Mouse (Mus musculus) intestine, embryonic 14.5 days (tissue): Measurements from ENCODE around the gene Zfp507. TPM values are rescaled to one million over a fixed set of nuclear protein-coding genes. Genes with fewer than 3 reads are reported as not detected.

Experiments used
- ATAC-seq: fragments of 200-750 bp; cut with Nextera tagmentation; replicated peaks from 2 replicates; pipeline ENCODE4 v1.8.0; 2017; ENCODE audit warnings: low read depth, moderate number of reproducible peaks, moderate TSS enrichment, moderate library complexity; ENCODE audit not compliant: low FRiP score, low TSS enrichment
- DNase-seq: peaks from one replicate; pipeline ENCODE4 v3.0.0-alpha.2; 2018; ENCODE audit warnings: low spot score
- H3K27ac ChIP-seq: fragments of 300-500 bp; sonication (generic); 2 replicates; pipeline ENCODE4 v1.5.1; 2014; ENCODE audit warnings: low read depth, mild to moderate bottlenecking, control low read depth
- H3K27me3 ChIP-seq: fragments of 300-500 bp; sonication (generic); replicated peaks from 2 replicates; pipeline ENCODE4 v1.6.1; 2014; ENCODE audit warnings: low read length, control low read depth; ENCODE audit not compliant: control insufficient read depth, insufficient read depth
- H3K36me3 ChIP-seq: fragments of 300-500 bp; sonication (generic); 2 replicates; pipeline ENCODE4 v1.6.1; 2014; ENCODE audit warnings: low read length, control low read depth; ENCODE audit not compliant: control insufficient read depth, insufficient read depth
- H3K4me1 ChIP-seq: fragments of 300-500 bp; sonication (generic); replicated peaks from 2 replicates; pipeline ENCODE4 v1.6.1; 2014; ENCODE audit warnings: low read length, control low read depth, mixed read lengths; ENCODE audit not compliant: control insufficient read depth, insufficient read depth
- H3K4me2 ChIP-seq: fragments of 300-500 bp; sonication (generic); 2 replicates; pipeline ENCODE4 v1.6.1; 2014; ENCODE audit warnings: low read length
- H3K4me3 ChIP-seq: fragments of 300-500 bp; sonication (generic); 2 replicates; pipeline ENCODE4 v1.5.1; 2014; ENCODE audit warnings: low read depth, low read length, control low read depth, mixed read lengths
- H3K9ac ChIP-seq: fragments of 300-500 bp; sonication (generic); 2 replicates; pipeline ENCODE4 v1.6.1; 2014; ENCODE audit warnings: mild to moderate bottlenecking, low read length
- H3K9me3 ChIP-seq: fragments of 300-500 bp; sonication (generic); 2 replicates; pipeline ENCODE4 v1.6.1; 2016; ENCODE audit warnings: low read length, control low read depth; ENCODE audit not compliant: control insufficient read depth
- WGBS: fragments of 180-500 bp; shearing (Covaris S2); extraction: QIAGEN DNeasy Blood & Tissue Kit; methylation state at CpG from one replicate; pipeline ENCODE4 v1.1.7; 2014; 5-methylcytosine and 5-hydroxymethylcytosine counted together
- polyA plus RNA-seq: library from polyadenylated mRNA; unstranded; fragments of >200 nt; fragmentation: Nextera tagmentation; extraction: Ambion mirVana; gene quantifications from 2 replicates; pipeline ENCODE4 v1.2.1, GENCODE M21; 2014

Gene Zfp507
- polyA plus RNA-seq, 1 experiment from 2014 or later, result 15.8 TPM

- ATAC-seq, result no peak
- Histone ChIP-seq H3K9me3 (no peaks in the 10 kb centered on the region), H3K9ac (no peak overlapping the region), H3K27ac (no peak overlapping the region), H3K27me3 (no peaks in the 10 kb centered on the region), H3K4me2 (no peak overlapping the region), H3K4me1 (0 out of 2 replicates have a peak, but pooled peaks cover 4% of the 10 kb centered on the region), H3K4me3 (no peak overlapping the region), H3K36me3 (no peaks in the 10 kb centered on the region)
- no peak for DNase-seq
- 77% methylated on average over 5 of the region's 5 CpGs for WGBS
These were observed 18.6 kb upstream of the Zfp507 start for GRCm38 (mm10) chr7:35821357-35821756.

GRCm38 (mm10) chr7:35819486-35819885, 16.7 kb upstream of the Zfp507 start:
- WGBS, result 66% methylated on average over 4 of the region's 4 CpGs
- no peak overlapping the region for H3K4me3 ChIP-seq
- no peak for DNase-seq

GRCm38 (mm10) chr7:35814759-35815551, 12.2 kb upstream of the Zfp507 start:
- H3K27me3 ChIP-seq, result no peaks in the 10 kb centered on the region
- no peak for ATAC-seq

More at GRCm38 (mm10) chr7:35819486-35819885, 16.7 kb upstream of the Zfp507 start:
- Histone ChIP-seq H3K36me3 (no peaks in the 10 kb centered on the region), H3K27me3 (no peaks in the 10 kb centered on the region), H3K9me3 (no peaks in the 10 kb centered on the region), H3K4me1 (0 out of 2 replicates have a peak, but pooled peaks cover 4% of the 10 kb centered on the region), H3K9ac (no peak overlapping the region), H3K4me2 (no peak overlapping the region), H3K27ac (no peak overlapping the region)
- ATAC-seq, result no peak

GRCm38 (mm10) chr7:35813306-35813705, 10.5 kb upstream of the Zfp507 start:
- Histone ChIP-seq H3K27me3 (no peaks in the 10 kb centered on the region), H3K27ac (no peak overlapping the region), H3K4me3 (no peak overlapping the region), H3K4me1 (no peaks in the 10 kb centered on the region), H3K9ac (no peak overlapping the region), H3K9me3 (no peaks in the 10 kb centered on the region), H3K4me2 (no peak overlapping the region), H3K36me3 (no peaks in the 10 kb centered on the region)
- DNase-seq (no peak), ATAC-seq (no peak)
- 79% methylated on average over 11 of the region's 11 CpGs for WGBS

More at GRCm38 (mm10) chr7:35814759-35815551, 12.2 kb upstream of the Zfp507 start:
- Histone ChIP-seq H3K4me2 (no peak overlapping the region), H3K27ac (no peak overlapping the region), H3K9me3 (no peaks in the 10 kb centered on the region), H3K4me3 (no peak overlapping the region), H3K4me1 (0 out of 2 replicates have a peak, but pooled peaks cover 4% of the 10 kb centered on the region), H3K36me3 (no peaks in the 10 kb centered on the region), H3K9ac (no peak overlapping the region)
- 77% methylated on average over 12 of the region's 12 CpGs for WGBS
- DNase-seq, result no peak

GRCm38 (mm10) chr7:35810736-35811135, 7.9 kb upstream of the Zfp507 start:
- Histone ChIP-seq H3K27ac (no peak overlapping the region), H3K9ac (no peak overlapping the region), H3K4me2 (no peak overlapping the region), H3K36me3 (no peaks in the 10 kb centered on the region), H3K9me3 (no peaks in the 10 kb centered on the region), H3K4me1 (no peaks in the 10 kb centered on the region), H3K27me3 (no peaks in the 10 kb centered on the region), H3K4me3 (no peak overlapping the region)
- DNase-seq (no peak), ATAC-seq (no peak)
- WGBS, result 44% methylated on average over 8 of the region's 8 CpGs

GRCm38 (mm10) chr7:35804206-35804605, 1.4 kb upstream of the Zfp507 start:
- Histone ChIP-seq H3K27me3 (no peaks in the 10 kb centered on the region), H3K4me2 (no peak overlapping the region), H3K4me3 (no peak overlapping the region), H3K27ac (no peak overlapping the region), H3K36me3 (peaks cover 20% of the 10 kb centered on the region), H3K9ac (no peak overlapping the region), H3K4me1 (peaks cover 6% of the 10 kb centered on the region; the same call in 1 of the 2 replicates), H3K9me3 (no peaks in the 10 kb centered on the region)
- DNase-seq, result no peak
- WGBS, result 75% methylated on average over 10 of the region's 10 CpGs
- no peak for ATAC-seq

- peak overlapping the region; percentile 96 for H3K9ac ChIP-seq
- ATAC-seq (peak; percentile 87), DNase-seq (no peak)
- H3K27ac ChIP-seq, result peak overlapping the region; percentile 87
- 0% methylated on average over 44 of the region's 49 CpGs for WGBS
- peak overlapping the region; percentile 57 for H3K4me2 ChIP-seq
- H3K27me3 ChIP-seq, result no peaks in the 10 kb centered on the region
- H3K4me1 ChIP-seq, result peaks cover 6% of the 10 kb centered on the region; the same call in 1 of the 2 replicates
- H3K4me3 ChIP-seq, result peak overlapping the region; percentile 98
- no peaks in the 10 kb centered on the region for H3K9me3 ChIP-seq
- peaks cover 39% of the 10 kb centered on the region for H3K36me3 ChIP-seq
These were observed 450 bp downstream of the Zfp507 start for GRCm38 (mm10) chr7:35802201-35802905.

GRCm38 (mm10) chr7:35796123-35796522, 6.7 kb downstream of the Zfp507 start:
- no peaks in the 10 kb centered on the region for H3K27me3 ChIP-seq
- H3K4me2 ChIP-seq, result no peak overlapping the region
- 46% methylated on average over 7 of the region's 7 CpGs for WGBS
- H3K4me3 ChIP-seq, result no peak overlapping the region
- H3K36me3 ChIP-seq, result peaks cover 91% of the 10 kb centered on the region
- H3K9me3 ChIP-seq, result no peaks in the 10 kb centered on the region
- no peak overlapping the region for H3K27ac ChIP-seq
- peaks cover 3% of the 10 kb centered on the region; the same call in 1 of the 2 replicates for H3K4me1 ChIP-seq
- H3K9ac ChIP-seq, result no peak overlapping the region
- DNase-seq, result no peak
- no peak for ATAC-seq
